Comparison of ENCODE assay signal across 8 mouse cellular contexts in genomic region chr3:101713138-101713638, GRCm38 (mm10).
DNase-seq lines count a peak whose midpoint lies in the region; ATAC-seq and TF ChIP-seq lines count a peak whose summit lies in the region.

No protein-coding gene starts in this region.

- peaks cover 21% of the 10 kb centered on the region for H3K4me1 ChIP-seq in kidney, postnatal 0 days (replicated peaks; ENCODE audit: insufficient read depth, low read length)
- peaks cover 44% of the 10 kb centered on the region for H3K4me1 ChIP-seq in embryonic facial prominence, embryonic 10.5 days
- peaks cover 53% of the 10 kb centered on the region for H3K4me1 ChIP-seq in heart, embryonic 11.5 days (ENCODE audit: control insufficient read depth, insufficient read depth, low read length)

- H3K27me3 ChIP-seq in kidney, postnatal 0 days (ENCODE audit: insufficient read depth, low read length) = no peaks in the 10 kb centered on the region; the same call in 1 of the 2 replicates
- H3K27me3 ChIP-seq in embryonic facial prominence, embryonic 10.5 days (replicated peaks; ENCODE audit: low read depth, poor library complexity, severe bottlenecking) = 0 out of 2 replicates have a peak, but pooled peaks cover 3% of the 10 kb centered on the region
- no peaks in the 10 kb centered on the region for H3K27me3 ChIP-seq in heart, embryonic 11.5 days (ENCODE audit: control insufficient read depth, insufficient read depth, low read length)

- no peak overlapping the region for H3K4me3 ChIP-seq in kidney, postnatal 0 days (replicated peaks; ENCODE audit: low read depth, low read length)
- peak overlapping the region; percentile 29; the same call in 1 of the 2 replicates for H3K4me3 ChIP-seq in embryonic facial prominence, embryonic 10.5 days
- H3K4me3 ChIP-seq in heart, embryonic 11.5 days (ENCODE audit: low read depth, low read length) = no peak overlapping the region

- peak overlapping the region; percentile 40; the same call in 1 of the 2 replicates for H3K4me2 ChIP-seq in kidney, postnatal 0 days (ENCODE audit: low read length)
- peak overlapping the region; percentile 53 for H3K4me2 ChIP-seq in heart, embryonic 11.5 days

- ATAC-seq in kidney, postnatal 0 days (replicated peaks; ENCODE audit: low FRiP score, low read depth) = no peak; the same call in 1 of the 2 replicates
- ATAC-seq in heart, embryonic 11.5 days (replicated peaks; ENCODE audit: insufficient number of reproducible peaks, low FRiP score, low TSS enrichment) = 0 out of 2 replicates have a peak, but pooled peaks have one; percentile 15
- no peak for ATAC-seq in CD4-positive, CD25-positive, alpha-beta regulatory T cell, adult 4 months

- H3K36me3 ChIP-seq in kidney, postnatal 0 days (ENCODE audit: insufficient read depth, low read length) = no peaks in the 10 kb centered on the region
- H3K36me3 ChIP-seq in embryonic facial prominence, embryonic 10.5 days (replicated peaks) = no peaks in the 10 kb centered on the region
- no peaks in the 10 kb centered on the region for H3K36me3 ChIP-seq in heart, embryonic 11.5 days (ENCODE audit: control insufficient read depth, insufficient read depth, low read length)

- peak overlapping the region; percentile 79 for H3K27ac ChIP-seq in kidney, postnatal 0 days
- H3K27ac ChIP-seq in embryonic facial prominence, embryonic 10.5 days (replicated peaks) = peak overlapping the region; percentile 76
- H3K27ac ChIP-seq in heart, embryonic 11.5 days (ENCODE audit: low read depth, low read length) = peak overlapping the region; percentile 85

- WGBS in kidney, postnatal 0 days = 17% methylated on average over 11 of the region's 11 CpGs
- 20% methylated on average over 11 of the region's 11 CpGs for WGBS in embryonic facial prominence, embryonic 10.5 days
- WGBS in heart, embryonic 11.5 days (ENCODE audit: insufficient replicate concordance) = 13% methylated on average over 11 of the region's 11 CpGs

- H3K9me3 ChIP-seq in kidney, postnatal 0 days (replicated peaks; ENCODE audit: low read length) = no peaks in the 10 kb centered on the region
- H3K9me3 ChIP-seq in embryonic facial prominence, embryonic 10.5 days = no peaks in the 10 kb centered on the region
- no peaks in the 10 kb centered on the region for H3K9me3 ChIP-seq in heart, embryonic 11.5 days (replicated peaks; ENCODE audit: control insufficient read depth, low read length)

- peak; percentile 65 for DNase-seq in kidney, postnatal 0 days (ENCODE audit: low spot score)
- DNase-seq in kidney, postnatal 36 days = no peak
- DNase-seq in embryonic facial prominence, embryonic 10.5 days (ENCODE audit: low spot score) = peak; percentile 48
- peak; percentile 25 for DNase-seq in mesoderm, embryonic 11.5 days (ENCODE audit: low read depth, low spot score)
- no peak for DNase-seq in adrenal gland, postnatal 10 days
- no peak for DNase-seq in cerebellum, postnatal 4 days (ENCODE audit: low spot score in 2 of 2)

- H3K9ac ChIP-seq in kidney, postnatal 0 days (ENCODE audit: low read depth, low read length) = peak overlapping the region; percentile 18; the same call in 1 of the 2 replicates
- peak overlapping the region; percentile 64 for H3K9ac ChIP-seq in heart, embryonic 11.5 days (ENCODE audit: low read depth, low read length)

- TF ChIP-seq CTCF in kidney, postnatal 0 days (IDR thresholded peaks at IDR 0.05; ENCODE audit: low read depth) = no peak

Comparison
In these comparisons a context has a peak if more than half of its experiments do, and no peak if none do; other contexts are left out.
1. DNase-seq: peak in kidney, postnatal 0 days (single experiment), embryonic facial prominence, embryonic 10.5 days (single experiment) and mesoderm, embryonic 11.5 days (single experiment); none in kidney, postnatal 36 days (0 of 2), adrenal gland, postnatal 10 days (single experiment) and cerebellum, postnatal 4 days (0 of 2).
2. Peak in every context shown above with its lines, with median percentiles within 50 percentile points of each other: H3K27ac ChIP-seq.